Mouse (Mus musculus): ENCODE measurements at regions not wholly inside any gene's neighbourhood (a gene's known extent, or its start where the extent isn't known, plus 50 kb on each side); places are given as distances from the start of the nearest gene placed in this dataset.
A peak's percentile ranks its signal among the peaks of the same experiment; 100 is the strongest.

DNA sequence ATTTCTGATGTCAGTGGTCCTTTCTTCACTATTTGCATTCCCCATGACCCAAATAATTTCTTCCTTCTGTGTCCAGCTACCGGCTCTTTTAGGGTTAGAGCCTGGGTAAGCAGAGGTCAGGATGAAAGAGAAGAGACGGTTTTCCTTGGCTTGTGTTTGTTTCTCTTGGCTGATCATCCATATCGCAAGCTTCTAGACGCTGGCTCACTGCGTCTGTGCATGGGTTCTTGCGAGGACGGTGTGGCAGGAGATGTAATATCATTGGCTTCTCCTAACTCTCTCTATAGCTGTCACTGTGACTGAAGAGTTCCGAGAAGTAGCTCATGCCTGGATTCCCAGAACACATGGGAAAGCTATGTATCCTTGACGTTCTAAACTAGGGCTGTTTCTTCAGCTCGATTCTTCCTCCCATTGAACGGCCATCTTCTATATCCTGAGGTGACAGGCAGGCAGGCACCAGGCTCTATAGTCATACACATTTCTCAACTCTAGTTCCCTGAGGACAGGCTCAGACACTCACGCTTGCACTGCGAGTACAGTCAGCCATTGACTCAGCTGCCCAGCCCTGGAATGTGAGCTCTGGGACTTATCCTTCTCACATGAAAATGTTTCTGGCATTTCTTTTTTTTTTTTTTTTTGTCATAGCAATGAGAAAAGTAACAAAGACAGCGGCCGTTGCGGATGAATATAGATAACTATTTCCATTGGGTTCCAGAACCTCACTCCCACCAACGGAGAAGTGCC is 85.0 kb downstream of the Bach1 start:
- no peak for DNase-seq (ENCODE audit: low spot score)

DNA sequence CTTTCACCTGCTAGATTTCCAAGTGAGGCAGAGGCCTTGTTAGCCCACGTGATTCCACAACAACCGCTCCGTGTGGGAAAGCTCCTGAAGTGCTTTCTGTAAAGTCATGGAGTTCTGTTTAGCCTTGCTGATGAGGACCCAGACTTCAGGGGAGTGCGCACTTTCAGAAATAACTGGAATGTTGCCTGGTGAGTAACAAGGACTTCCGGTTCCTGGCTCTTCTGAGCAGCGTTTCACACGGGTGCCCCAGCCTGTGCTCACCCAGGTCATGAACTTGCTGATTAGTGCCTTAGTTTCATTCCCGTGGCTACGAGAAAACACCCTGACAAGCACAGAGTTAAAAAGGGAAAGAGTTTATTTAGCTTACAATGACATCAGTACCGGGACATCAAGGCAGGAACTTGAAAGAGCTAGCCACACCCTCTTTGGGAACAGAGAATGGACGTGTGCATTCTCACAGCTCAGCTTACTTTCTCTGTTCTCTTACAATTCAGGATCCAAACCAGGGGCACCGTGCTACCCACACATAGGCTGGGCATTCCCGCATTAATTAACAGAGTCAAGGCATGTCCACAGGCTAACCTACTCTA is 85.8 kb downstream of the Bach1 start:
- no peak for DNase-seq (ENCODE audit: low spot score)

DNA sequence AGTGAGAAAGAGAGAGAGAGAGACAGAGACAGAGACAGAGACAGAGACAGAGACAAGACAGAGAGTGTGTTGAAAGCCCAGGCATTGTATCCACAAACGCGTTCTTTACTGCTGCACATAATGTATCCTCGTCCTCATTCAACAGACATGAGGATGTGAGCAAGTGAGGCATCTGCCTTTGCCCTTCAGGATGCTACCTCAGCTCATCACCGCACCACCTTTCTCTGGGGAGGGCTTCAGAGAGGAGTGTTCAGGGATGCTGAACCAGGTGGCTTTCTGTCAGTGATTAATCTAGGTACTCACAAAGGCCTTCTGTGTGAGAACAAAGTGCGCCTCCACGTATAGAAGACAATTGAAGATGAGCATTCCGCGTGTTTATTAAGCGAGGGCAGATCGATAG is 90.8 kb downstream of the Bach1 start:
- no peak for DNase-seq (ENCODE audit: low spot score)

DNA sequence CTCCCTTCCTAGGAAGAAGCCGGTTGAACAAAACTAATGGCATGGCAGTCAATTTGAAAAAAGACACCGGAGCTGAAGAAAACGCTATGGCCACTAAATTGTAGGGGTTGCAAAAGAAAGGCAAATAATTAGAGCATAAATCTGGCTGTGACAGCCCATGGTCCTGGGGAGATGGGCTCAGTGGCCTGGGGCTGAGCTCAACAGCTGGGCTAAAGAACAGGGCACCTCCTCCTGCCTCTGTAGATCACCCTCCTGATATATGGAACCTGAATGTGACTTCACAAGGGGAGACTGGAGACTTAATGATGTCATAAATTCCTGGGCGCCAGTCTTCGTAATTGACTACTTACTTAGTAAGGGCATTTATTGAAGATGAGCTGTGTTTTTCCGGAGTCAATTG is 91.2 kb downstream of the Bach1 start:
- no peak for DNase-seq (ENCODE audit: low spot score)

DNA sequence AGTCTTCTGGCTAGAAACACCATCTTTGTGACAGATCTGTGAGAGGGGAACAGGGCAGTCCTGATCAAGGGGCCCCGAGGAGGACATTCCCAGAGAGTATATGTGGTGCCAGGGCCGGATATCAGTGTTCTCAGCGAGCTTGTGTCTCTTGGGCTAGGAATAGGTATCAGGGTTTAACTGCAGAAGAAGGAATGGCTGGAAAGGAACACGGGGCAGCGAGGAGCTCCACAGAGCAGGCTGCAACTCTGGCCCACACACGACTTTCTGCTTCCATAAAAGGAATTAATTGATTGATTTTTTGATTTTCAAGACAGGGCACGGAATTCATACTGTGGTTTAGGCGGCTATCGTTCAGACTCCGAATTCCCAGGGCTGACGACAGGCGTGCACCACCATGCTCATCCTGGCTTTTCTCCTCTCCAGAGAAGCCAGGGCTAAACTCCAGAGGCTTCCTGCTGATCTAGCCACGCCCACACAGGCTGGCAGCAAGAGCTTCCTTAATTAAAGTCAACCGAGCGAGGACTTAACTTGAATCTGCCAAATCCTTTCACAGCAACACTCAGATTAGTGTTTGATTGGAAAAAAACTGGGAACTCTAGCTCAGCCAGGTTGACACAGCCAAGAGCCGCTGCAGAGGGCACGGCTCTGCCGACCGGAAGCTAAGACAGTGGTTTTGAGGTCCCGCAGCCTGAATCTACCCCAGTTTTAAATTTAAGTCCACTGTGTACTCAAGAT is 97.9 kb downstream of the Bach1 start:
- peak; percentile 22 for DNase-seq (ENCODE audit: low spot score)

DNA sequence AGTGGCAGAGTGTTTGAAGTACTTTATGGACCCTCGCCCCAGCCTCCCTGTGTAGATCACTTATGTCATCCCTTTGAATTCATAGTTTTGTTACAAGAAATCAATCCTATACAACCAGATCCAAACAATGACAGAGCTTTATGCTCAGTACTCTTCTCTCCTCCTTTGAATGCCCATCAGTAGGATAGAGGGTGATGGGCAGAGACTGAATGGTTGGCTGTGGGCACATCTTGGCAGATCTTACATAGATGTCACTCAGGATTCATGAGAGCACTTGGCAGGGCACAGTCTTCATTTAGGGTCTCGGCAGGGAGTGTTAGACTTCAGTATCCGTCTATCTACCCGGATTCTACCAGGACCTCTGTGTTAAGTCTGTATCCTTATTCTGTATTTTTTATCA is 103.6 kb downstream of the Bach1 start:
- no peak for DNase-seq (ENCODE audit: low spot score)

DNA sequence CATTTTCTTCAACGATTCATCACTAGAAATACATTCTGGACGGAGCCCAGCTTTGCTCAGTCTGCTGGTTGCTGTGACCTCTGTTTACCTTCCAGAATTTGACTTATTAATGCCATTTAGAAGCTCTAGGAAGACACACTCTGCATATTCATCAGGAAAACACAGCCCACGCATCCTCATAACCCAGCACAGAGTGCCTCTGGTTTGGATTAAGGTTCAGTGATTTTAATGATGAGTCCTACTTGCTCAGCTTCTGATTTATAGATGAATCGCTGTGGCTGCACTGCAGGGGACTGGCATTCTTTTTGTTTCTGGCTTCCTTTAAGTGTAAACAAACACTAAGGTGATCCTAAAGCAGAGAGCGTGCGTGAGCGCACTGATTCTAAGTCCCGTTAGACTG is 118.8 kb downstream of the Bach1 start:
- no peak for DNase-seq (ENCODE audit: low spot score)

DNA sequence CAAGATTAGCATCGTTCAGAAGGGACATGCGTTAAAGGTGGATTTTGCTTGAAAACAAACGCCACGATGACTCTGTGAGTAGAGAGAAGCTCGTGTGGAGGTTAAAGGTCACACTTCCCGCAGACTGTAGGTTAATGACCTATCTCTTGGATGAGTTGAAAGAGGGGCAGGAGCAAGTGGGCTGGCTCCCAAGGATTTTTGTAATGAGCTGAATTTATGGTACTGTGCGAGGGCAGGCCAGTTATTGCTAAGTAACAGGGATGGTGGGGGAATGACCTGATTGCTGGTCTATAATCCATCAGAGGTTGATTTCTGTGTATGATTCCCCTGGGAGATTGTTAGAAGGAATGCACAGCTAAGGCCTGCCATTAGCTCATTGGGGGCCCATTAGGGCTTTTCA is 135.6 kb downstream of the Bach1 start:
- no peak for DNase-seq (ENCODE audit: low spot score)

DNA sequence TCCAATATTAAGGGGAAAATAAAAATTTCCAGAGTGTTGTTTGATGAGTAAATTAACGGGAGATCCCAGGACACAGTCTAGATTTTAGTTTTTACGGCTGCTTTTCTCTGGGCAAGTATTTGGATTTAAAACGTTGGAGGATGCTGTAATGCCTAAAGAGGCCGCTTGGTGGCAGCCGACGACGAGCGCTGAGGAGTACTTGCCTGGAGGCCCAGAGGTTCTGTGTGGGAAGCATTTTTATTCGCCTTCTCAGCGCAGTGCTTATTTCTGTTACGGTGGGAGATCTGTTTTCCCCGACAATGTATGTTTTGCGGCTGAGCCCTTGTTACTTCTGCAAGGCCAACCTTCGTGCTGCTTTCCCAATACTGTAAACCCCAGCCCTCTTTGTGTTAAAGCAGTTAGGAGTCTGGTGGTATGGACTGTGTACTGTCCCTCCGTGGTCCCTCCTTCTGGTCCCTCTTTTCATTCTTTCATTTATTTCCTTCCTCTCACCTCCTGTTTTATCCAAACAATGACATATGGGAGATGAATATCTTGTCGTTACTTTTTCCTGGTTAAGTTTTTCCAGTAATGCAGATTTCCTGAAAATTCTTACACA is 142.3 kb downstream of the Bach1 start:
- DNase-seq (ENCODE audit: low spot score): peak; percentile 84

Measured in layer of hippocampus, adult 11-12 months (tissue).